Mouse (Mus musculus): ENCODE data around the gene Srrd. TPM values are rescaled to one million over a fixed set of nuclear protein-coding genes. Genes with fewer than 3 reads are reported as not detected.

The Srrd gene
- polyA plus RNA-seq, 1 experiment from 2014 or later: 24.5 TPM

Other genes starting within 250 kb of the Srrd start
- 0.66 TPM in 1 of 2 replicates, not detected in the other for gene Cryba4, start 90.5 kb downstream of the Srrd start, polyA plus RNA-seq (2014; fragmentation: Nextera tagmentation; extraction: Ambion mirVana)
- not detected in 2 replicates for gene Crybb1, start 87.2 kb downstream of the Srrd start, polyA plus RNA-seq (2014; fragmentation: Nextera tagmentation; extraction: Ambion mirVana)
- gene Tpst2, start 66.3 kb downstream of the Srrd start, polyA plus RNA-seq (2014; fragmentation: Nextera tagmentation; extraction: Ambion mirVana): 30.2 and 31.2 TPM in 2 replicates
- gene Tfip11, start 16.7 kb downstream of the Srrd start, polyA plus RNA-seq (2014; fragmentation: Nextera tagmentation; extraction: Ambion mirVana): 13.7 and 15.9 TPM in 2 replicates
- gene Hps4, start within 50 bp of the Srrd start, polyA plus RNA-seq (2014; fragmentation: Nextera tagmentation; extraction: Ambion mirVana): 19.3 and 21.4 TPM in 2 replicates
- gene Gm6583, start 13.0 kb upstream of the Srrd start, polyA plus RNA-seq (2014; fragmentation: Nextera tagmentation; extraction: Ambion mirVana): 0.25 and 0.40 TPM in 2 replicates
- 4.8 and 5.4 TPM in 2 replicates for gene Asphd2, start 51.8 kb upstream of the Srrd start, polyA plus RNA-seq (2014; fragmentation: Nextera tagmentation; extraction: Ambion mirVana)
- gene Gm6588, start 106.4 kb upstream of the Srrd start, polyA plus RNA-seq (2014; fragmentation: Nextera tagmentation; extraction: Ambion mirVana): not detected in 2 replicates
- 0.10 TPM in 1 of 2 replicates, not detected in the other for gene Sez6l, start 234.1 kb upstream of the Srrd start, polyA plus RNA-seq (2014; fragmentation: Nextera tagmentation; extraction: Ambion mirVana)